Mouse (Mus musculus) liver, embryonic 11.5 days (tissue): ENCODE measurements around the gene Ccdc85b. TPM values are rescaled to one million over a fixed set of nuclear protein-coding genes. Genes with fewer than 3 reads are reported as not detected.
A peak's percentile ranks its signal among the peaks of the same experiment; 100 is the strongest.
"Not testable (repeated sequence)": the region's sequence is repeated elsewhere in the genome, so short reads cannot be mapped to it uniquely, and the experiment has no call there.

Experiments used
- ATAC-seq: fragments of 200-750 bp; cut with Nextera tagmentation; replicated peaks from 2 replicates; pipeline ENCODE4 v1.8.0; 2017; ENCODE audit warnings: moderate number of reproducible peaks, mild to moderate bottlenecking, moderate TSS enrichment, moderate library complexity; ENCODE audit not compliant: low FRiP score
- DNase-seq: peaks from one replicate; pipeline ENCODE4 v3.0.0-alpha.2; 2017; ENCODE audit warnings: low spot score
- H3K27ac ChIP-seq: fragments of 300-500 bp; sonication (generic); 2 replicates; pipeline ENCODE4 v1.5.1; 2014; ENCODE audit warnings: mild to moderate bottlenecking, low read depth, low read length, control low read depth
- H3K27me3 ChIP-seq: fragments of 300-500 bp; sonication (generic); replicated peaks from 2 replicates; pipeline ENCODE4 v1.6.1; 2014; ENCODE audit warnings: low read length, mixed read lengths; ENCODE audit not compliant: control insufficient read depth, insufficient read depth
- H3K36me3 ChIP-seq: fragments of 300-500 bp; sonication (generic); 2 replicates; pipeline ENCODE4 v1.6.1; 2014; ENCODE audit warnings: mild to moderate bottlenecking, low read length, moderate library complexity, mixed read lengths; ENCODE audit not compliant: control insufficient read depth, insufficient read depth
- H3K4me1 ChIP-seq: fragments of 300-500 bp; sonication (generic); replicated peaks from 2 replicates; pipeline ENCODE4 v1.6.1; 2014; ENCODE audit warnings: low read length, mixed read lengths; ENCODE audit not compliant: control insufficient read depth, insufficient read depth
- H3K4me2 ChIP-seq: fragments of 300-500 bp; sonication (generic); 2 replicates; pipeline ENCODE4 v1.6.1; 2014; ENCODE audit warnings: mild to moderate bottlenecking, control low read depth, moderate library complexity
- H3K4me3 ChIP-seq: fragments of 300-500 bp; sonication (generic); 2 replicates; pipeline ENCODE4 v1.5.1; 2014; ENCODE audit warnings: low read depth, low read length, control low read depth
- H3K9ac ChIP-seq: fragments of 300-500 bp; sonication (generic); 2 replicates; pipeline ENCODE4 v1.6.1; 2014; ENCODE audit warnings: low read depth, low read length, control low read depth
- H3K9me3 ChIP-seq: fragments of 300-500 bp; sonication (generic); 2 replicates; pipeline ENCODE4 v1.6.1; 2016; ENCODE audit warnings: low read length, inconsistent platforms, mixed read lengths; ENCODE audit not compliant: control insufficient read depth
- WGBS: fragments of 180-500 bp; shearing (Covaris S2); extraction: QIAGEN DNeasy Blood & Tissue Kit; methylation state at CpG from one replicate; pipeline ENCODE4 v1.1.7; 2014; 5-methylcytosine and 5-hydroxymethylcytosine counted together
- polyA plus RNA-seq: library from polyadenylated mRNA; unstranded; fragments of >200 nt; fragmentation: Nextera tagmentation; extraction: Ambion mirVana; gene quantifications from 2 replicates; pipeline ENCODE4 v1.2.1, GENCODE M21; 2014

The Ccdc85b gene
- polyA plus RNA-seq, result 5.8 and 6.3 TPM in 2 replicates

DNA sequence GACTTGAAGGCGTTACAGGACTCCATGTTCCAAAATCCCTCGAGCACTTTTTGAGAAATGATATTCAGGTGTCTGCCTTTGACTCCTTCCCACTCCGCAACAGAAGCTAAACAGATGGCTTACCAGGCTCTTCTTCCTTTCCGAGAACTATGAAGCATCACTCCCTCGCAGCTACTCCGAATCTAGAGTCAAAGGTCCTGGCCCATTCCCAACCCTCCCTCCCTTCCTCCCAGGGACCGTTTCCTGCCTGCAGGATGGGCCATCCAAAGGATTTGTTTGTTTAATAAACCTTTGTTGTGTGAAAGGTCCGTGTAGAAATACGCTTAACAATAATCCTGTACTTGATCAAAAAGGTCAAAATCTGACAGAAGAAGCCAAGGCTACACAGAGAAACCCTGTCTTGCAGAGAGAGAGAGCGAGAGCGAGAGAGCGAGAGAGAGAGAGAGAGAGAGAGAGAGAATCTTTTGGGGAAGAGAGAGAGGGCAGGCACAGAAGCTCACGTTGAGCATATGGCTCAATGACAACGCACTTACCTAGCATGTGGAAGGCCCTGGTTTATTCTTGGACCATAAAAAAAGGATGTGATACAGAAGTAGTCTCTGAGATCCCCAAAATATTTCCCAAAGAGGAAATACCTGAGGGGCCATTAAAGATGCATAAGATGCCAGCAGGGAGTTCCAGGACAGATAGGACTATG is at the start of gene Ccdc85b:
Ccdc85b (minus strand) TSS at position 149 of the 697 bp plus-strand sequence.
- Histone ChIP-seq H3K4me3 (peak within 1 kb of the TSS; percentile 87), H3K27me3 (no peaks in the 10 kb centered on the region), H3K27ac (peak within 1 kb of the TSS; percentile 78), H3K4me2 (peak within 1 kb of the TSS; percentile 90), H3K4me1 (peaks cover 33% of the 10 kb centered on the region), H3K36me3 (0 out of 2 replicates have a peak, but pooled peaks cover 2% of the 10 kb centered on the region), H3K9me3 (no peaks in the 10 kb centered on the region), H3K9ac (peak within 1 kb of the TSS; percentile 86)
- DNase-seq (no peak), ATAC-seq (0 out of 2 replicates have a peak, but pooled peaks have one; percentile 3)
- WGBS, result 15% methylated on average over 14 of the region's 14 CpGs

DNA sequence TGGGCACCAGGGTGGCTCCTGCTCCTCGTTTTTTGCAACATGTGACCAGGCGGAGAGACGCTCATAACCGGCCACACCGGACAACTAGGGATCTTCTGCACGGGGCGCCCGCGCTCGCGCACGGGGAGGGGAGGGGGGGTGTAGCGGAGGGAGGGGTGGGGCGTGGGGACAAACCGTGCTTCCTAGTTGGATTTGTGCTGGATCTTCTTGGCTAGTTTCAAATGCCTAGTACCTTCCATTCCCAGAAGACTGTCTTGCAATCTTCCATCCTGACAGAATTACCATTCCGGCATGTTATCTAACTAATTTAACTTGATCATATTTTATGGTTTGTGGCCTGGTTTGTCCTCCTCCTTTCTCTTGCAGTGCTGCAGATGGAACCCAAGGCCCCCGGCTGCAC is 46.0 kb upstream of the Ccdc85b start, which contains the start of gene 1700020D05Rik:
1700020D05Rik (minus strand) TSS at position 101 of the 400 bp plus-strand sequence.
- 66% methylated on average over 17 of the region's 17 CpGs for WGBS
- H3K36me3 ChIP-seq, result no peaks in the 10 kb centered on the region
- no peak within 1 kb of the TSS for H3K4me2 ChIP-seq
- no peak within 1 kb of the TSS for H3K9ac ChIP-seq
- H3K9me3 ChIP-seq, result no peaks in the 10 kb centered on the region
- no peaks in the 10 kb centered on the region for H3K27me3 ChIP-seq
- H3K27ac ChIP-seq, result no peak within 1 kb of the TSS
- DNase-seq (no peak), ATAC-seq (no peak)
- no peak within 1 kb of the TSS for H3K4me3 ChIP-seq
- no peaks in the 10 kb centered on the region for H3K4me1 ChIP-seq

- Histone ChIP-seq H3K36me3 (peaks cover 22% of the 10 kb centered on the region; the same call in 1 of the 2 replicates), H3K4me3 (no peak overlapping the region), H3K9me3 (no peaks in the 10 kb centered on the region), H3K27me3 (no peaks in the 10 kb centered on the region), H3K4me1 (no peaks in the 10 kb centered on the region), H3K27ac (no peak overlapping the region), H3K9ac (no peak overlapping the region), H3K4me2 (no peak overlapping the region)
- DNase-seq (no peak), ATAC-seq (no peak)
- WGBS, result 86% methylated on average over 2 of the region's 2 CpGs
Measured at GRCm38 (mm10) chr19:5500330-5500875, 42.7 kb upstream of the Ccdc85b start.

DNA sequence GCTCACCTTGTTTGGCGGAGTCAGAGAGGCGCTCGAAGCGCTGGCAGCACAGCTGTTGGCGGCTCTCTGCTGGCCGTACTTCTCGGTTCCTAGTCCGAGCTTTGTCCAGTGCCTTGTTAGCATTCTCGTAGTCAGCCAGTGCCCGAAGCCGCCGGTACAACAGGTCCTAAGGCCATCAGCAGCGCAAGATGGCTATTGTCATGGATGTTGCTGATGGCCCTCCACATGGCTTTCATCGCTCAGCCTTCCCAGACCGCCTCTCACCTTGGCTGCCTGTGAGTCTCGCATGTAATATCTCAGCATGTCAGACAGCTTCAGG is 38.3 kb upstream of the Ccdc85b start:
- Histone ChIP-seq H3K27ac (no peak overlapping the region), H3K27me3 (no peaks in the 10 kb centered on the region), H3K9me3 (no peaks in the 10 kb centered on the region), H3K4me3 (no peak overlapping the region), H3K36me3 (peaks cover 52% of the 10 kb centered on the region), H3K4me2 (no peak overlapping the region), H3K4me1 (peaks cover 12% of the 10 kb centered on the region), H3K9ac (no peak overlapping the region)
- WGBS, result 83% methylated on average over 16 of the region's 16 CpGs
- ATAC-seq (no peak), DNase-seq (no peak)

DNA sequence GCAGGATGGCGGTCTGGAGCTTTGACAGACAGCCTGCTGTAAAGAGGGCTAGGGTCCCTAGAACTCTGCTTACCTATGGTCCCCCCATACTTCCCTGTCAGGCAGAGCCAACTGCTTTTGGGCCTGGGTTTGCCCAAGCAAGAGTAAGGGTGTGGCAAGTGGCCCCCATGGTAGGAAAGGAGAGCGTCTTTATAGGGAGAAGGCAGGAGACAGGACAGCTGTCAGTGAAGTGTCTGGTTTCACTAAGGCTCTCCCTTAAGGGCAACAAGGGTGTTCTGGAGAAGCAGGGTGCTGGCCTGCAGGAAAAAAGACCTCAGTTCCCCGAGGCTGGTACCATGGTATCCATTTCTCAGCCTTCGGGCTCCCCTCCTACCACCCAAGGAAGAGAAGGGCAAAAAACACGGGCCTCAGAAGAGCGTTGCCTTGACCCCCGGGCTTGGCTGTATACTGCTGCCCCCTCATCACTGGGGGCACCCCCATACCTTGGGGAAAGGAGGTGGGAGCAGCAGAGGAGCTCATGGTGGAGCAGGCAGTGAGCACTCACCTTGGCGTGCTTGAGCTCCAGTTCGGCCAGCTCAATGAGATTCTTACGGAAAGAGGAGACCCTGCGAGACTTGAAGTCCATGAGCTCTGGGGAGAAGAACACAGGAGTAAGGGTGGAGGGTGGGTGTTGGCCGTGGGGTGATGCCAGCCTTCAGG is 37.8 kb upstream of the Ccdc85b start:
- Histone ChIP-seq H3K4me1 (peaks cover 12% of the 10 kb centered on the region), H3K4me3 (no peak overlapping the region), H3K9ac (no peak overlapping the region), H3K4me2 (no peak overlapping the region), H3K9me3 (no peaks in the 10 kb centered on the region), H3K36me3 (peaks cover 52% of the 10 kb centered on the region), H3K27ac (no peak overlapping the region), H3K27me3 (no peaks in the 10 kb centered on the region)
- ATAC-seq, result no peak
- WGBS, result 80% methylated on average over 12 of the region's 12 CpGs
- DNase-seq, result no peak

DNA sequence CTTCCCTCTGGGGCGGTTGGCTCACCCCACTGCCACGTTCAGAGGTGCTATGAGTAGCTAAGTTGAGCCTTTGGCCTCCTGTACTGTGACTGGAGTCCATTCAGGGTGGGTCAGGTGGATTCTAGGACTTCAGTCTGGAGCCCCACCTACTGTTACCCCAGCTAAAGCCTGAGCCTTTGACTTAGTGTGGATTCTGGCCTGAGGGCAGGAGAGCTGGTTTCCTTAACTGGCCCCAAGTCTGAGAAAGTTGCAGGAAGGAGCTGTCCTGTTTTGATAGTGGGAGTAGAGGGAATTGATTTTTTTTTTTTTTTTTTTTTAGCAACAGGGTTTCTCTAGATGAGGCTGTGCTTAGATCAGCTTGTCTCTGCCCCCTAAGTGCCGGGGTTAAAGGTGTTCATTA is 36.6 kb upstream of the Ccdc85b start:
- Histone ChIP-seq H3K9me3 (no peaks in the 10 kb centered on the region), H3K27ac (no peak overlapping the region), H3K27me3 (no peaks in the 10 kb centered on the region), H3K4me2 (no peak overlapping the region), H3K9ac (no peak overlapping the region), H3K36me3 (peaks cover 52% of the 10 kb centered on the region), H3K4me1 (peaks cover 16% of the 10 kb centered on the region), H3K4me3 (no peak overlapping the region)
- DNase-seq, result no peak
- ATAC-seq, result no peak
- WGBS, result 84% methylated on average over 3 of the region's 3 CpGs

- H3K4me2 ChIP-seq, DNase-seq, H3K27ac ChIP-seq, ATAC-seq, H3K9ac ChIP-seq, H3K27me3 ChIP-seq, H3K9me3 ChIP-seq: not testable (repeated sequence)
- Histone ChIP-seq H3K4me3 (peak overlapping the region; percentile 15; the same call in 1 of the 2 replicates), H3K36me3 (peaks cover 52% of the 10 kb centered on the region), H3K4me1 (peaks cover 19% of the 10 kb centered on the region)
- WGBS, result 84% methylated on average over 9 of the region's 9 CpGs
Measured at GRCm38 (mm10) chr19:5493301-5493721, 35.6 kb upstream of the Ccdc85b start.

DNA sequence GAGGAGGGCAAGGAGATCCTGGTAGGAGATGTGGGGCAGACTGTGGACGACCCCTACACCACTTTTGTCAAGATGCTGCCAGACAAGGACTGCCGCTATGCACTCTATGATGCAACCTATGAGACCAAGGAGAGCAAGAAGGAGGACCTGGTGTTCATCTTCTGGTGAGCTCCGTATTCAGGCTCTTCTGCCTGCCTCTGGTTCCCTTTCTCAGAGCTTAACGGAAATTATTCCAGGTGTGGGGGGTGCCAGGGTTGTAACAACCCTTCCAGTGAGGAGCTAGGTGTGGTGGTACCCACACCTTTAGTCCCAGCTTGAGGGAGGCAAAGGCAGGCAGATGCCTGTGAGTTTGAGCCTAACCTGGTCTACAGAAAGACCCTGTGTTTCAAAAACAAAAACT is 34.9 kb upstream of the Ccdc85b start:
- 83% methylated on average over 4 of the region's 4 CpGs for WGBS
- no peak overlapping the region for H3K4me2 ChIP-seq
- no peak overlapping the region for H3K27ac ChIP-seq
- peaks cover 19% of the 10 kb centered on the region for H3K4me1 ChIP-seq
- H3K27me3 ChIP-seq, result no peaks in the 10 kb centered on the region
- no peak overlapping the region for H3K9ac ChIP-seq
- DNase-seq (no peak), ATAC-seq (no peak)
- H3K36me3 ChIP-seq, result peaks cover 50% of the 10 kb centered on the region
- no peaks in the 10 kb centered on the region for H3K9me3 ChIP-seq
- H3K4me3 ChIP-seq, result no peak overlapping the region
